8 mouse cellular contexts compared by ENCODE assay signal in the genomic region with DNA sequence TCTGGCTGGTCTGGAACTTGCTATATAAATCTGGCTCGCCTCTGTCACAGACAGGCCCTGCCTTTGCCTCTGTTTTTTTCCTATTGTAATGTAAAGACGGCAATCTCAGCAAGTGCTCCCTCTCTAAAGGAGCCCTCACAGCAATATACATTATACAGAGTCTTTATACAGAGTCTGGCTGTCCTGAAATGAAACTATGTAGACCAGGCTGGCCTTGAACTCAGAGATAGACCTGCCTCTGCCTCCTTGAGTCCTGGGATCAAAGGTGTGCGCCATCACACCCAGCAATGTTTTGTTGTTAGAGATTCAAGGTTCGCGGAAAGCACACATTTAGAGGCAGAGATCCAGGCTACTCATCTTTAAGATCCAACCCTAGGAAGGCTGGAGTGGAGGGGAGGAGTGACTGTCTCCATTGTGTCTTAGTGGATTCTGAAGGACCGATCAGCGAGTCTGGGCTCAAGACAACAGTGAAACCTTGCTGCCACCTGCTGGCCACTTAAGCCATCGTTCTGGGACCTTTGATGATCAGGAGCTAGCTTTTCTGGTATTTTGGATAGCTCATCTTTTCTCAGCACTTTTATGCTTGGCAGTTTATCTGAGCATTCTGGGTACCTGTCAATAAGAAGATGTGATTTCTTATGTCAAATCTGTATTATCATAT. TPM values are rescaled to one million over a fixed set of nuclear protein-coding genes. Genes with fewer than 3 reads are reported as not detected.
DNase-seq lines count a peak whose midpoint lies in the region; ATAC-seq and TF ChIP-seq lines count a peak whose summit lies in the region.

No protein-coding gene starts in this region.

- peak; percentile 76 for DNase-seq in liver
- DNase-seq in cerebellum, postnatal 36 days, result peak; percentile 84 to 91
- DNase-seq in gastrocnemius, adult 2 months, result peak; percentile 74
- DNase-seq in left cerebral cortex, postnatal 25 days (ENCODE audit: low spot score in 2 of 2), result peak; percentile 83 to 88
- peak; percentile 94 for DNase-seq in midbrain, embryonic 14.5 days
- DNase-seq in skeletal muscle tissue, adult 2 months (ENCODE audit: low read depth, low spot score), result peak; percentile 34

- ATAC-seq in liver, embryonic 12.5 days, result no peak
- ATAC-seq in intestine, postnatal 0 days, result no peak
- ATAC-seq in midbrain, embryonic 14.5 days (ENCODE audit: low FRiP score, low TSS enrichment), result peak; percentile 79; the same call in 1 of the 2 replicates

- H3K36me3 ChIP-seq in liver, embryonic 12.5 days, result no peaks in the 10 kb centered on the region
- H3K36me3 ChIP-seq in intestine, postnatal 0 days (ENCODE audit: control insufficient read depth, insufficient read depth), result no peaks in the 10 kb centered on the region
- no peaks in the 10 kb centered on the region for H3K36me3 ChIP-seq in midbrain, embryonic 14.5 days (ENCODE audit: control insufficient read depth, insufficient read depth, low read length)

- H3K4me3 ChIP-seq in liver, embryonic 12.5 days, result no peak overlapping the region
- no peak overlapping the region for H3K4me3 ChIP-seq in gastrocnemius, adult 2 months
- H3K4me3 ChIP-seq in intestine, postnatal 0 days (ENCODE audit: low read depth, low read length), result no peak overlapping the region
- no peak overlapping the region for H3K4me3 ChIP-seq in midbrain, embryonic 14.5 days (replicated peaks; ENCODE audit: low read depth, low read length)

- peaks cover 18% of the 10 kb centered on the region for H3K4me1 ChIP-seq in liver, embryonic 12.5 days
- no peaks in the 10 kb centered on the region; the same call in 1 of the 2 replicates for H3K4me1 ChIP-seq in intestine, postnatal 0 days (replicated peaks; ENCODE audit: control insufficient read depth, insufficient read depth, low read length)
- no peaks in the 10 kb centered on the region for H3K4me1 ChIP-seq in midbrain, embryonic 14.5 days (ENCODE audit: control insufficient read depth, insufficient read depth, low read length)

- peak; percentile 84 for TF ChIP-seq CTCF in gastrocnemius, adult 2 months (IDR thresholded peaks at IDR 0.05)
- TF ChIP-seq CTCF in intestine, postnatal 0 days (IDR thresholded peaks at IDR 0.05; ENCODE audit: low read depth), result peak; percentile 95

- H3K9ac ChIP-seq in liver, embryonic 12.5 days, result no peak overlapping the region
- no peak overlapping the region for H3K9ac ChIP-seq in intestine, postnatal 0 days (ENCODE audit: low read depth, low read length)
- no peak overlapping the region for H3K9ac ChIP-seq in midbrain, embryonic 14.5 days (replicated peaks; ENCODE audit: low read length)

- intact Hi-C loops in gastrocnemius, adult 2 months (cut with DNase I), result loop anchor here (2.0 kb wide), 1 partner anchor 411 kb away; no protein-coding TSS in a partner anchor
- intact Hi-C loops in left cerebral cortex, postnatal 25 days (cut with DNase I), result loop anchor here (1.0 to 2.0 kb wide), 2 partner anchors 341 to 412 kb away; no protein-coding TSS in a partner anchor

- no peaks in the 10 kb centered on the region for H3K9me3 ChIP-seq in liver, embryonic 12.5 days (replicated peaks)
- no peaks in the 10 kb centered on the region for H3K9me3 ChIP-seq in intestine, postnatal 0 days (ENCODE audit: control insufficient read depth)
- H3K9me3 ChIP-seq in midbrain, embryonic 14.5 days (ENCODE audit: control insufficient read depth, low read length), result no peaks in the 10 kb centered on the region

- no peak overlapping the region for H3K27ac ChIP-seq in liver, embryonic 12.5 days
- no peak overlapping the region for H3K27ac ChIP-seq in gastrocnemius, adult 2 months
- H3K27ac ChIP-seq in intestine, postnatal 0 days (ENCODE audit: low read depth, low read length), result no peak overlapping the region
- no peak overlapping the region for H3K27ac ChIP-seq in midbrain, embryonic 14.5 days (replicated peaks; ENCODE audit: low read depth, low read length)

- no peak overlapping the region for H3K4me2 ChIP-seq in liver, embryonic 12.5 days
- H3K4me2 ChIP-seq in intestine, postnatal 0 days (replicated peaks; ENCODE audit: low read depth), result no peak overlapping the region
- H3K4me2 ChIP-seq in midbrain, embryonic 14.5 days (ENCODE audit: low read length), result no peak overlapping the region

- 0 out of 2 replicates have a peak, but pooled peaks cover 3% of the 10 kb centered on the region for H3K27me3 ChIP-seq in liver, embryonic 12.5 days (replicated peaks)
- no peaks in the 10 kb centered on the region for H3K27me3 ChIP-seq in intestine, postnatal 0 days (replicated peaks; ENCODE audit: control insufficient read depth, insufficient read depth, low read length)
- H3K27me3 ChIP-seq in midbrain, embryonic 14.5 days (ENCODE audit: control insufficient read depth, insufficient read depth, low read length), result no peaks in the 10 kb centered on the region

- WGBS in liver, embryonic 12.5 days (ENCODE audit: insufficient replicate concordance), result 37% methylated on average over 8 of the region's 8 CpGs
- 45% methylated on average over 8 of the region's 8 CpGs for WGBS in intestine, postnatal 0 days
- WGBS in midbrain, embryonic 14.5 days, result 38% methylated on average over 8 of the region's 8 CpGs

RNA-seq across cellular contexts. Expression of a gene that starts 34.5 kb away (rescaled TPM):
- 1,290 and 1,294 TPM in 2 replicates for polyA plus RNA-seq in liver, embryonic 12.5 days (2016; fragmentation: Nextera tagmentation; extraction: Ambion mirVana)
- total RNA-seq in gastrocnemius, adult 2 months (2021), result 100 to 1,000 TPM; 292 to 307 TPM
- 1,874 and 1,904 TPM in 2 replicates for polyA plus RNA-seq in intestine, postnatal 0 days (2015; fragmentation: Nextera tagmentation; extraction: Ambion mirVana)
- total RNA-seq in left cerebral cortex, postnatal 25 days (2021), result 100 to 1,000 TPM; 389 to 390 TPM
- polyA plus RNA-seq in midbrain, embryonic 14.5 days (2014; fragmentation: Nextera tagmentation; extraction: Ambion mirVana), result 866 and 988 TPM in 2 replicates

RNA-seq across cellular contexts. Expression of a gene that starts 42.5 kb away (rescaled TPM):
- polyA plus RNA-seq in liver, embryonic 12.5 days (2016; fragmentation: Nextera tagmentation; extraction: Ambion mirVana), result 6.7 and 9.7 TPM in 2 replicates
- 1 to 10 TPM; 6.4 to 7.1 TPM for total RNA-seq in gastrocnemius, adult 2 months (2021)
- 3.0 and 3.3 TPM in 2 replicates for polyA plus RNA-seq in intestine, postnatal 0 days (2015; fragmentation: Nextera tagmentation; extraction: Ambion mirVana)
- total RNA-seq in left cerebral cortex, postnatal 25 days (2021), result 100 to 1,000 TPM; 108 to 118 TPM
- polyA plus RNA-seq in midbrain, embryonic 14.5 days (2014; fragmentation: Nextera tagmentation; extraction: Ambion mirVana), result 34.6 and 40.0 TPM in 2 replicates

Comparison
In these comparisons a context has a peak if more than half of its experiments do, and no peak if none do; other contexts are left out.
1. DNase-seq: peak in every context shown above with its lines; median percentile 94 in midbrain, embryonic 14.5 days; 88 in cerebellum, postnatal 36 days; 86 in left cerebral cortex, postnatal 25 days; 76 in liver; 74 in gastrocnemius, adult 2 months; 34 in skeletal muscle tissue, adult 2 months.